Mouse (Mus musculus) liver, embryonic 14.5 days (tissue): Measurements from ENCODE around the gene Prps1l1. TPM values are rescaled to one million over a fixed set of nuclear protein-coding genes. Genes with fewer than 3 reads are reported as not detected.

ENCODE experiments used
- ATAC-seq: fragments of 200-750 bp; cut with Nextera tagmentation; 2 replicates; pipeline ENCODE4 v1.8.0; 2017; ENCODE audit warnings: moderate number of reproducible peaks, mild to moderate bottlenecking, moderate library complexity; ENCODE audit not compliant: insufficient read depth
- DNase-seq, 3 experiments: peaks; one replicate each; pipeline ENCODE4 v3.0.0-alpha.2; 2012 to 2013; ENCODE audit warnings: low read depth in 3 of 3, low spot score in 3 of 3
- H3K27ac ChIP-seq: fragments of 300-500 bp; sonication (generic); 2 replicates; pipeline ENCODE4 v1.5.1; 2014; ENCODE audit warnings: moderate library complexity, mild to moderate bottlenecking, control low read depth, inconsistent platforms
- H3K27me3 ChIP-seq: fragments of 300-500 bp; sonication (generic); 2 replicates; pipeline ENCODE4 v1.6.1; 2014; ENCODE audit warnings: mild to moderate bottlenecking, low read length, moderate library complexity; ENCODE audit not compliant: control insufficient read depth, insufficient read depth
- H3K36me3 ChIP-seq: fragments of 300-500 bp; sonication (generic); replicated peaks from 2 replicates; pipeline ENCODE4 v1.6.1; 2014; ENCODE audit warnings: low read depth; ENCODE audit not compliant: control insufficient read depth, insufficient read depth
- H3K4me1 ChIP-seq, 2 experiments: fragments of 200-500 bp in 1 of 2; fragments of 300-500 bp in 1 of 2; sonication (generic) in 1 of 2; replicated peaks; 2 replicates each; pipeline ENCODE4 v1.6.1; 2012 to 2014; ENCODE audit warnings: antibody characterized with exemption in 1 of 2, inconsistent platforms in 1 of 2, low read length in 1 of 2; ENCODE audit not compliant: control insufficient read depth in 2 of 2, insufficient read depth in 2 of 2
- H3K4me2 ChIP-seq: fragments of 300-500 bp; sonication (generic); 2 replicates; pipeline ENCODE4 v1.6.1; 2014; ENCODE audit warnings: low read depth, mild to moderate bottlenecking, control low read depth, moderate library complexity
- H3K4me3 ChIP-seq, 2 experiments: fragments of 200-500 bp in 1 of 2; fragments of 300-500 bp in 1 of 2; sonication (generic) in 1 of 2; 2 replicates each; pipeline ENCODE4 v1.5.1; 2012 to 2014; ENCODE audit warnings: low read depth in 2 of 2, low read length in 2 of 2, mild to moderate bottlenecking in 2 of 2, control low read depth in 1 of 2, inconsistent platforms in 1 of 2, moderate library complexity in 1 of 2; ENCODE audit not compliant: insufficient read depth in 1 of 2
- H3K9ac ChIP-seq: fragments of 300-500 bp; sonication (generic); replicated peaks from 2 replicates; pipeline ENCODE4 v1.6.1; 2014; ENCODE audit warnings: mild to moderate bottlenecking, control low read depth, moderate library complexity
- H3K9me3 ChIP-seq: fragments of 300-500 bp; sonication (generic); 2 replicates; pipeline ENCODE4 v1.6.1; 2016; ENCODE audit warnings: low read length, mixed read lengths; ENCODE audit not compliant: control insufficient read depth
- CTCF ChIP-seq: IDR thresholded peaks from 2 replicates; pipeline ENCODE4 v1.5.1; 2016; ENCODE audit warnings: antibody characterized with exemption, low read depth, control low read depth
- EP300 ChIP-seq: IDR thresholded peaks from 2 replicates; pipeline ENCODE4 v1.6.1; 2016; ENCODE audit warnings: antibody characterized with exemption, low read depth
- whole genome bisulfite sequencing: fragments of 180-500 bp; shearing (Covaris S2); extraction: QIAGEN DNeasy Blood & Tissue Kit; methylation state at CpG from one replicate; pipeline ENCODE4 v1.1.7; 2014; ENCODE audit not compliant: insufficient replicate concordance; 5-methylcytosine and 5-hydroxymethylcytosine counted together
- polyA plus RNA-seq, 2 experiments: library from polyadenylated mRNA; depleted of rRNA in 1 of 2; stranded (reverse) in 1 of 2; unstranded in 1 of 2; fragments of >200 nt; fragmentation: Nextera tagmentation in 1 of 2; extraction: Ambion mirVana in 1 of 2; gene quantifications; 2 replicates each; pipeline versions ENCODE4 v1.2.1 to v1.2.3; 2012 to 2014

Gene Prps1l1
- polyA plus RNA-seq, 2 experiments = not detected

GRCm38 (mm10) chr12:35022066-35022465 lies 37.5 kb downstream of the Prps1l1 start:
- 57% methylated on average over 10 of the region's 10 CpGs for WGBS
- ATAC-seq = no peak

GRCm38 (mm10) chr12:35025916-35026432 lies 41.4 kb downstream of the Prps1l1 start:
- no peak for ATAC-seq
- Histone ChIP-seq H3K27ac (no peak overlapping the region), H3K4me3 (no peak overlapping the region), H3K27me3 (no peaks in the 10 kb centered on the region), H3K4me1 (no peaks in the 10 kb centered on the region), H3K36me3 (no peaks in the 10 kb centered on the region), H3K4me2 (no peak overlapping the region), H3K9ac (no peak overlapping the region), H3K9me3 (no peaks in the 10 kb centered on the region)
- 27% methylated on average over 4 of the region's 4 CpGs for WGBS
- TF ChIP-seq CTCF (no peak), EP300 (no peak)
- no peak for DNase-seq

More at GRCm38 (mm10) chr12:35022066-35022465, 37.5 kb downstream of the Prps1l1 start:
- Histone ChIP-seq H3K27me3 (no peaks in the 10 kb centered on the region), H3K4me1 (no peaks in the 10 kb centered on the region), H3K4me2 (no peak overlapping the region), H3K9me3 (no peaks in the 10 kb centered on the region), H3K36me3 (no peaks in the 10 kb centered on the region), H3K27ac (no peak overlapping the region), H3K9ac (no peak overlapping the region), H3K4me3 (no peak overlapping the region)
- no peak for TF ChIP-seq CTCF
- TF ChIP-seq EP300 = no peak
- no peak for DNase-seq

- no peak for DNase-seq
- Histone ChIP-seq H3K4me2 (no peak overlapping the region), H3K9me3 (no peaks in the 10 kb centered on the region), H3K27ac (no peak overlapping the region), H3K4me3 (no peak overlapping the region), H3K9ac (no peak overlapping the region), H3K27me3 (no peaks in the 10 kb centered on the region), H3K36me3 (no peaks in the 10 kb centered on the region), H3K4me1 (no peaks in the 10 kb centered on the region)
- TF ChIP-seq CTCF = no peak
- TF ChIP-seq EP300 = no peak
- ATAC-seq = no peak
- WGBS = 52% methylated on average over 1 of the region's 1 CpGs
Observed at GRCm38 (mm10) chr12:35027533-35027932, 43.0 kb downstream of the Prps1l1 start.

Other genes with a start within 250 kb of the Prps1l1 start
- gene Hdac9, start 67.7 kb upstream of the Prps1l1 start, polyA plus RNA-seq (2012; rRNA removed) = 1.0 and 1.4 TPM in 2 replicates
- gene Hdac9, start 67.7 kb upstream of the Prps1l1 start, polyA plus RNA-seq (2014; fragmentation: Nextera tagmentation; extraction: Ambion mirVana) = 1.3 TPM in 2 replicates
- gene Snx13, start 62.4 kb downstream of the Prps1l1 start, polyA plus RNA-seq (2012; rRNA removed) = 1.7 and 2.5 TPM in 2 replicates
- gene Snx13, start 62.4 kb downstream of the Prps1l1 start, polyA plus RNA-seq (2014; fragmentation: Nextera tagmentation; extraction: Ambion mirVana) = 7.2 and 7.3 TPM in 2 replicates